Mouse (Mus musculus): ENCODE measurements around the gene Slc44a4. TPM values are rescaled to one million over a fixed set of nuclear protein-coding genes. Genes with fewer than 3 reads are reported as not detected.
A peak's percentile ranks its signal among the peaks of the same experiment; 100 is the strongest.

The Slc44a4 gene
- 1.0 and 1.6 TPM in 2 replicates for polyA plus RNA-seq (2012; rRNA removed)
- 2.5 and 2.7 TPM in 2 replicates for polyA plus RNA-seq (2014; fragmentation: Nextera tagmentation; extraction: Ambion mirVana)

DNA sequence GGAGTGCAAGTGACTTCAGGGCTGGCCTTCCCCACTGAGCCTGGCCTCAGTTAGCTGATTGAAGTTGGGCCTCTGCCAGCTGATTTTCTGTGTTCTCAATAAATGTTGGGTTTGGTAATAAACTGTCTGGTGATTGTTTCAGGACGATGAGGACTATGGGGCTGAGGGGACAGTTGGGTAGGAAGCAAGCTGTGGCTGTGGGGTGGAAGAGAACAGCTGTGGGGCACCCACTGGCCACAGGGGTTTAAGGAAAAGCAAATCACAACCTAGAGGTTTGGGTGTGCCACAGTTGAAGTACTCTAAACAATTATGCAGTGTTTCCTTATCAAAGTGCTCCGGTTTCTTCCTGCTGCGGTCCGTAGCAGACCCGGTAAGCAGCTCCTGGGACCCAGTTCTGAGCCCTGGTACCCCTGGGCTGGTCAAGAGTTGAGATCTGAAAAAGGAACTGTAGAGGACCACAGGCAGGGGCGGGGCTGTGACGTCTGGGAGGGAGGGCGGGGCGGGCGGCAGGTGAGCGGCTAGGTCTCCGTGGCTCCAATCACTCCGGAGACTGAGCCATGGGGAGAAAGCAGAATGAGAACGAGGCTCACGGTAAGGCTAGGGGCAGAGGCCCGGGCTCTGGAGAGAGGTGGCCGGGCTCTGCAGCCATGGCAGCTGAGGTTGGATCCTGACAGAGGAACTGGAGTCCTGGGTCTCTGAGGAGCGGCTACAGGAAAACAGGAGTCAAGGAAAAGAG is at the start of gene Slc44a4:
Gene Slc44a4, plus strand, starts transcription at position 537 of the 736 bp plus-strand sequence.
- Histone ChIP-seq H3K9ac (replicated peaks) (no peak within 1 kb of the TSS), H3K9me3 (ENCODE audit: control insufficient read depth, low read length) (no peaks in the 10 kb centered on the region), H3K4me1 (replicated peaks; ENCODE audit: control insufficient read depth in 2 of 2, insufficient read depth in 2 of 2, low read length in 1 of 2) (0 out of 4 replicates have a peak, but pooled peaks cover 0 to 3% of the 10 kb centered on the region in 2 experiments), H3K27ac (no peak within 1 kb of the TSS), H3K36me3 (replicated peaks; ENCODE audit: control insufficient read depth, insufficient read depth, low read depth) (peaks cover 7% of the 10 kb centered on the region), H3K4me3 (ENCODE audit: insufficient read depth in 1 of 2, low read depth in 2 of 2, low read length in 2 of 2) (no peak within 1 kb of the TSS), H3K4me2 (ENCODE audit: low read depth) (no peak within 1 kb of the TSS), H3K27me3 (ENCODE audit: control insufficient read depth, insufficient read depth, low read length) (no peaks in the 10 kb centered on the region)
- WGBS (ENCODE audit: insufficient replicate concordance): 42% methylated on average over 18 of the region's 18 CpGs
- TF ChIP-seq CTCF (IDR thresholded peaks at IDR 0.05; ENCODE audit: low read depth): no peak
- TF ChIP-seq EP300 (IDR thresholded peaks at IDR 0.05; ENCODE audit: low read depth): no peak
- DNase-seq (ENCODE audit: low read depth in 3 of 3, low spot score in 3 of 3): no peak
- no peak for ATAC-seq (ENCODE audit: insufficient read depth)

DNA sequence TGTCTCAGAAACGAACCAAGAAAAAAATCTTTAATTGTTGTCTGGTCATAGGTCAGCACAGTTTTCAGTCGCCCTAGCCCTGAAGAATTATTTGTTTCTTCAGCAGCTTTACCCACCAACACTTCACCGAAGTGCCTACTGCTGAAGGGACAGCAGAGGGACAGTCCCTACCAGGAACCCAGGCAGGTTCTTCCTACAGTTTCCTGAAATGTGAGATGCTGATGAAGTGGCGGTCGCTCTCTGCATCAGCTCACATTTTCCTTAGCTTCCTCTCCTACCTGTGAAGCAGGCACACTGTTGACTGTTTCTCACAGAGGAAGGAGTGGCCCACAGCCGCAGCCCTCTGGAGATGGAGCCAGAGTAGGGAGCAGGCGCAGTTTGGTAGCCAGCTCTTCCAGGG is 48.3 kb upstream of the Slc44a4 start:
- Histone ChIP-seq H3K9me3 (ENCODE audit: control insufficient read depth, low read length) (no peaks in the 10 kb centered on the region), H3K27me3 (ENCODE audit: control insufficient read depth, insufficient read depth, low read length) (no peaks in the 10 kb centered on the region), H3K4me2 (ENCODE audit: low read depth) (no peak overlapping the region), H3K9ac (replicated peaks) (no peak overlapping the region), H3K36me3 (replicated peaks; ENCODE audit: control insufficient read depth, insufficient read depth, low read depth) (no peaks in the 10 kb centered on the region), H3K27ac (no peak overlapping the region), H3K4me1 (replicated peaks; ENCODE audit: control insufficient read depth in 2 of 2, insufficient read depth in 2 of 2, low read length in 1 of 2) (peaks cover 0 to 2% of the 10 kb centered on the region in 2 experiments; a peak in 1 of 4 replicates), H3K4me3 (ENCODE audit: insufficient read depth in 1 of 2, low read depth in 2 of 2, low read length in 2 of 2) (no peak overlapping the region)
- no peak for ATAC-seq (ENCODE audit: insufficient read depth)
- WGBS (ENCODE audit: insufficient replicate concordance): 40% methylated on average over 7 of the region's 7 CpGs
- TF ChIP-seq CTCF (IDR thresholded peaks at IDR 0.05; ENCODE audit: low read depth) (no peak), EP300 (IDR thresholded peaks at IDR 0.05; ENCODE audit: low read depth) (no peak)
- DNase-seq (ENCODE audit: low read depth in 3 of 3, low spot score in 3 of 3): no peak

DNA sequence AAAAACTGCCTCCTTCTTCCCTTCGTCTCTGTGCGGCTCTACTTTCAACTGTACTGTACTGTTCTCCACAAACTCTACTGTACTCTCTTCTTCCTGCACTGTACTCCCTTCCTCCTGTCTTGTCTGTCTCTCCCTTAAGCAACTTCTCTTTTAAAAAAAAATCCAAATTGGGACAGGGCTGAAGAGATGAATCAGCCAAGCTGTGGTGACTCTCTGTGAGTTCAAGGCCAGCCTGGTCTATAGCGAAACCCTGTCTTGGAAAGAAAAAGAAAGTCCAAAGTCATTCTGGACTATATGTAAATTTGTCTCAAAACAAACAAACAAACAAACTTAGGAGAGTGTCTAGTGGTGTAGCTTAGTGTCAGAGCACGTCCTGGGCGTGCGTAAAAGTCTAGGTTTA is 39.9 kb upstream of the Slc44a4 start:
- TF ChIP-seq EP300 (IDR thresholded peaks at IDR 0.05; ENCODE audit: low read depth): no peak
- no peak for TF ChIP-seq CTCF (IDR thresholded peaks at IDR 0.05; ENCODE audit: low read depth)
- 73% methylated on average over 6 of the region's 6 CpGs for WGBS (ENCODE audit: insufficient replicate concordance)
- Histone ChIP-seq H3K9me3 (ENCODE audit: control insufficient read depth, low read length) (no peaks in the 10 kb centered on the region), H3K9ac (replicated peaks) (no peak overlapping the region), H3K4me1 (replicated peaks; ENCODE audit: control insufficient read depth in 2 of 2, insufficient read depth in 2 of 2, low read length in 1 of 2) (no peaks in the 10 kb centered on the region), H3K36me3 (replicated peaks; ENCODE audit: control insufficient read depth, insufficient read depth, low read depth) (no peaks in the 10 kb centered on the region), H3K4me3 (ENCODE audit: insufficient read depth in 1 of 2, low read depth in 2 of 2, low read length in 2 of 2) (no peak overlapping the region), H3K27me3 (ENCODE audit: control insufficient read depth, insufficient read depth, low read length) (no peaks in the 10 kb centered on the region), H3K4me2 (ENCODE audit: low read depth) (no peak overlapping the region), H3K27ac (no peak overlapping the region)
- ATAC-seq (ENCODE audit: insufficient read depth) (no peak), DNase-seq (ENCODE audit: low read depth in 3 of 3, low spot score in 3 of 3) (no peak)

DNA sequence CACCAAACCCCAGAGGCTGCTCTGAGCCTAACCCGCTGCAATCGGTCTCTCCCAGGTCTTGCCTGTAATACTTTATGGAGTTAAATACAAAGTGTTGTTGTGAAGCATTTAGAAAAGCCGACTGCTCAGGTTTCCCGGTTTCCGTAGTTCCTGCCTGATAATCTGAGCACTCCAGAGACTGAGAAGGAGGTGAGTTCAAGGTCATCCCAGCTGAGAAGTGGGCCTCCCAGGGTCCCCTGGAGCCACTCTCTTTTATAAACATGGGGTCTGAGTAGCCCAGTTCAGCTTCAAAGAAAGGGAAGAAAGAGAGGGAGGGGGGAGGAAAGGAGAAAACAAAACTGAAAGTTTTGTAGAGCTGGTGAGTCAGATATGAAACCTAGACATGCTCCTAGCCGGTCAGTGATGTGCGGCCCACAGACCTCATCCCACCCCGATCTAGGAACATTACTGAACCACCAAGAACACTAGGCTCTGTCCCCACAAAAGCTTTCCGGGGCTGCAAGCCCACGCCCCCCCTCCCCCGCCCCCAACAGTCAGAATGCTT is 34.9 kb upstream of the Slc44a4 start, which contains the start of gene Zbtb12:
Gene Zbtb12, plus strand, starts transcription at position 148 of the 544 bp plus-strand sequence.
- Histone ChIP-seq H3K4me3 (ENCODE audit: insufficient read depth in 1 of 2, low read depth in 2 of 2, low read length in 2 of 2) (no peak within 1 kb of the TSS), H3K9me3 (ENCODE audit: control insufficient read depth, low read length) (no peaks in the 10 kb centered on the region), H3K4me1 (replicated peaks; ENCODE audit: control insufficient read depth in 2 of 2, insufficient read depth in 2 of 2, low read length in 1 of 2) (peaks cover 0 to 13% of the 10 kb centered on the region in 2 experiments; a peak in 2 of 4 replicates), H3K27me3 (ENCODE audit: control insufficient read depth, insufficient read depth, low read length) (no peaks in the 10 kb centered on the region), H3K9ac (replicated peaks) (no peak within 1 kb of the TSS), H3K36me3 (replicated peaks; ENCODE audit: control insufficient read depth, insufficient read depth, low read depth) (no peaks in the 10 kb centered on the region), H3K27ac (no peak within 1 kb of the TSS), H3K4me2 (ENCODE audit: low read depth) (no peak within 1 kb of the TSS)
- DNase-seq (ENCODE audit: low read depth in 3 of 3, low spot score in 3 of 3) (no peak), ATAC-seq (ENCODE audit: insufficient read depth) (no peak)
- WGBS (ENCODE audit: insufficient replicate concordance): 57% methylated on average over 11 of the region's 11 CpGs
- no peak for TF ChIP-seq CTCF (IDR thresholded peaks at IDR 0.05; ENCODE audit: low read depth)
- no peak for TF ChIP-seq EP300 (IDR thresholded peaks at IDR 0.05; ENCODE audit: low read depth)

DNA sequence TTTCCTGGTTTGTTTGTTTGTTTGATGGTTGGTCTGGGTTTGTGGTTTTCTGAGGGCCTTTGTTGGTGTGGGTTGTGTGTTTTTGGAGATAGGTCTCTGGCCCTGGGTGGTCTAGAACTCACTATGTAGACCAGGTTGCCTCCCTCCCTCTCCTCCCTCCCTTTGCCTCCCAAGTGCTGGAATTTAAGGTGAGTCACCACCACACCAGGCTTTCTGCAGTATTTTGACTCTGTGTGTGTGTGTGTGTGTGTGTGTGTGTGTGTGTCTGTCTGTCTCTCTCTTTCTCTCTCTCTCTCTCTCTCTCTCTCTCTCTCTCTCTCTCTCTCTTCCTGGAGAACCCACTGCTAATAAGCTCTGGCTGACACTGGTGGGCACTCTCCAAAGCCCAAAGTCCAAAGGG is 33.1 kb upstream of the Slc44a4 start:
- no peak overlapping the region for H3K27ac ChIP-seq
- TF ChIP-seq CTCF (IDR thresholded peaks at IDR 0.05; ENCODE audit: low read depth) (no peak), EP300 (IDR thresholded peaks at IDR 0.05; ENCODE audit: low read depth) (no peak)
- H3K36me3 ChIP-seq (replicated peaks; ENCODE audit: control insufficient read depth, insufficient read depth, low read depth): no peaks in the 10 kb centered on the region
- H3K4me3 ChIP-seq (ENCODE audit: insufficient read depth in 1 of 2, low read depth in 2 of 2, low read length in 2 of 2): no peak overlapping the region
- no peak for ATAC-seq (ENCODE audit: insufficient read depth)
- H3K9me3 ChIP-seq (ENCODE audit: control insufficient read depth, low read length): no peaks in the 10 kb centered on the region
- no peak for DNase-seq (ENCODE audit: low read depth in 3 of 3, low spot score in 3 of 3)
- H3K4me2 ChIP-seq (ENCODE audit: low read depth): peak overlapping the region; percentile 54
- H3K4me1 ChIP-seq (replicated peaks; ENCODE audit: control insufficient read depth in 2 of 2, insufficient read depth in 2 of 2, low read length in 1 of 2): peaks cover 0 to 22% of the 10 kb centered on the region in 2 experiments; a peak in 2 of 4 replicates
- H3K27me3 ChIP-seq (ENCODE audit: control insufficient read depth, insufficient read depth, low read length): no peaks in the 10 kb centered on the region
- H3K9ac ChIP-seq (replicated peaks): no peak overlapping the region
